Mouse (Mus musculus): ENCODE data around the gene Gm1113. TPM values are rescaled to one million over a fixed set of nuclear protein-coding genes. Genes with fewer than 3 reads are reported as not detected.
A peak's percentile ranks its signal among the peaks of the same experiment; 100 is the strongest.

Gene Gm1113
- polyA plus RNA-seq, 1 experiment from 2014 or later: not detected

GRCm38 (mm10) chr9:35493733-35494092, 24.4 kb downstream of the Gm1113 start:
- Histone ChIP-seq H3K9ac (no peak overlapping the region), H3K27me3 (no peaks in the 10 kb centered on the region), H3K4me1 (peaks cover 15% of the 10 kb centered on the region; the same call in 1 of the 2 replicates), H3K27ac (0 out of 2 replicates have a peak overlapping the region, but pooled peaks have one; percentile 47), H3K36me3 (peaks cover 28% of the 10 kb centered on the region), H3K4me2 (replicated peaks) (no peak overlapping the region), H3K9me3 (no peaks in the 10 kb centered on the region), H3K4me3 (no peak overlapping the region)
- no peak for ATAC-seq (ENCODE audit: insufficient number of reproducible peaks, insufficient read depth, low FRiP score, low TSS enrichment)
- 56% methylated on average over 4 of the region's 4 CpGs for WGBS

DNA sequence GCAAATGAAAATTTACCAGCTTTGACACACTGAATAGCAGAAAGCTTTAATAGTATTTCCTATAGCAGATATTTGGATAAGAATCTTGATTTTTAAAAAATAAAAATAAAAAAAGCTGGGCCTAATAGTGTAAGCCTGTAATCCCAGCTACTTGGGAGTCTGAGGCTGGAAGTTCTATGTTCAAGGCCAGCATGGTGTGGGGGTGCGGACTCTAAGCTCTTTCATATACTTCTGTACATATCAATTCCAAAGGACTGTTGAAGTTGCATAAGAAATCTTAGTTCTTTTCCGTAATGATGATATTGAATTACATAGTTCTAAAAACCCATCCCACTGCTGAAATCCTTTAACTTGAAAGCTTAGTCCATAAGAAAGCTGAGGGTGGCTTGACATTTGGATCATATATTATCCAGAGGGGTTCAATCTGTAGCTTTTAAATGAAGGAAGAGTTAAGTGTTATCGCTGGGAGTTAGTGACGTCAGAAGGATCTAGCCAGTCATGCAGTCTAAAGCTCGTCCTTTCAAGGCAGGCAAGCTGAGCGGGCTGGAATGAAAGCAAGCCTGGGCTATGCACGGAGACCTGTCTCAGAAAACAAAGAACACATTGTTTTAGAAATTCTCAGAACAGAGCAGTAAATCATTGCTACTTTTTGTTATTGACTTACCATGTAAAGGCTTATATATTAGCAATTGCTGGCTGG, 24.9 kb downstream of the Gm1113 start:
- H3K4me1 ChIP-seq: peaks cover 15% of the 10 kb centered on the region; the same call in 1 of the 2 replicates
- H3K4me3 ChIP-seq: no peak overlapping the region
- no peak overlapping the region for H3K9ac ChIP-seq
- no peak overlapping the region for H3K27ac ChIP-seq
- H3K9me3 ChIP-seq: no peaks in the 10 kb centered on the region
- no peaks in the 10 kb centered on the region for H3K27me3 ChIP-seq
- peak; percentile 68 for ATAC-seq (ENCODE audit: insufficient number of reproducible peaks, insufficient read depth, low FRiP score, low TSS enrichment)
- H3K36me3 ChIP-seq: peaks cover 28% of the 10 kb centered on the region
- no peak overlapping the region for H3K4me2 ChIP-seq (replicated peaks)
- WGBS: 33% methylated on average over 7 of the region's 7 CpGs

GRCm38 (mm10) chr9:35491109-35491866, 26.8 kb downstream of the Gm1113 start:
- Histone ChIP-seq H3K4me3 (no peak overlapping the region), H3K9me3 (no peaks in the 10 kb centered on the region), H3K27ac (no peak overlapping the region), H3K27me3 (no peaks in the 10 kb centered on the region), H3K9ac (no peak overlapping the region), H3K36me3 (peaks cover 41% of the 10 kb centered on the region), H3K4me1 (peaks cover 15% of the 10 kb centered on the region; the same call in 1 of the 2 replicates), H3K4me2 (replicated peaks) (no peak overlapping the region)
- no peak for ATAC-seq (ENCODE audit: insufficient number of reproducible peaks, insufficient read depth, low FRiP score, low TSS enrichment)
- 68% methylated on average over 11 of the region's 11 CpGs for WGBS

- 90% methylated on average over 4 of the region's 4 CpGs for WGBS
- Histone ChIP-seq H3K27me3 (no peaks in the 10 kb centered on the region), H3K36me3 (peaks cover 64% of the 10 kb centered on the region), H3K4me1 (peaks cover 6% of the 10 kb centered on the region; the same call in 1 of the 2 replicates), H3K27ac (no peak overlapping the region), H3K9me3 (no peaks in the 10 kb centered on the region), H3K4me2 (replicated peaks) (no peak overlapping the region), H3K9ac (no peak overlapping the region), H3K4me3 (no peak overlapping the region)
- ATAC-seq (ENCODE audit: insufficient number of reproducible peaks, insufficient read depth, low FRiP score, low TSS enrichment): no peak
Measured at GRCm38 (mm10) chr9:35488496-35488895, 29.6 kb downstream of the Gm1113 start.

GRCm38 (mm10) chr9:35486616-35487015, 31.5 kb downstream of the Gm1113 start:
- Histone ChIP-seq H3K4me1 (peaks cover 3% of the 10 kb centered on the region; the same call in 1 of the 2 replicates), H3K27me3 (no peaks in the 10 kb centered on the region), H3K4me2 (replicated peaks) (no peak overlapping the region), H3K4me3 (no peak overlapping the region), H3K9ac (no peak overlapping the region), H3K36me3 (peaks cover 74% of the 10 kb centered on the region), H3K27ac (no peak overlapping the region), H3K9me3 (no peaks in the 10 kb centered on the region)
- ATAC-seq (ENCODE audit: insufficient number of reproducible peaks, insufficient read depth, low FRiP score, low TSS enrichment): no peak
- 80% methylated on average over 13 of the region's 13 CpGs for WGBS

- Histone ChIP-seq H3K9me3 (no peaks in the 10 kb centered on the region), H3K27me3 (no peaks in the 10 kb centered on the region), H3K36me3 (peaks cover 64% of the 10 kb centered on the region), H3K4me3 (no peak overlapping the region), H3K4me2 (replicated peaks) (no peak overlapping the region), H3K4me1 (no peaks in the 10 kb centered on the region), H3K27ac (no peak overlapping the region), H3K9ac (no peak overlapping the region)
- ATAC-seq (ENCODE audit: insufficient number of reproducible peaks, insufficient read depth, low FRiP score, low TSS enrichment): no peak
- WGBS: 92% methylated on average over 3 of the region's 3 CpGs
Measured at GRCm38 (mm10) chr9:35483949-35484348, 34.1 kb downstream of the Gm1113 start.

- Histone ChIP-seq H3K27ac (no peak overlapping the region), H3K36me3 (peaks cover 57% of the 10 kb centered on the region)
Measured at GRCm38 (mm10) chr9:35482014-35482898, 35.8 kb downstream of the Gm1113 start.

GRCm38 (mm10) chr9:35479456-35479855, 38.6 kb downstream of the Gm1113 start:
- no peak for ATAC-seq (ENCODE audit: insufficient number of reproducible peaks, insufficient read depth, low FRiP score, low TSS enrichment)
- H3K4me1 ChIP-seq: no peaks in the 10 kb centered on the region
- H3K27ac ChIP-seq: no peak overlapping the region
- no peak overlapping the region for H3K9ac ChIP-seq
- H3K4me2 ChIP-seq (replicated peaks): no peak overlapping the region
- H3K27me3 ChIP-seq: no peaks in the 10 kb centered on the region
- H3K36me3 ChIP-seq: peaks cover 49% of the 10 kb centered on the region
- H3K9me3 ChIP-seq: no peaks in the 10 kb centered on the region
- WGBS: 96% methylated on average over 6 of the region's 6 CpGs
- no peak overlapping the region for H3K4me3 ChIP-seq

More at GRCm38 (mm10) chr9:35482014-35482898, 35.8 kb downstream of the Gm1113 start:
- no peaks in the 10 kb centered on the region for H3K4me1 ChIP-seq
- no peaks in the 10 kb centered on the region for H3K9me3 ChIP-seq
- ATAC-seq (ENCODE audit: insufficient number of reproducible peaks, insufficient read depth, low FRiP score, low TSS enrichment): no peak
- H3K4me3 ChIP-seq: no peak overlapping the region
- H3K4me2 ChIP-seq (replicated peaks): no peak overlapping the region
- WGBS: 72% methylated on average over 13 of the region's 13 CpGs
- no peak overlapping the region for H3K9ac ChIP-seq
- H3K27me3 ChIP-seq: no peaks in the 10 kb centered on the region

DNA sequence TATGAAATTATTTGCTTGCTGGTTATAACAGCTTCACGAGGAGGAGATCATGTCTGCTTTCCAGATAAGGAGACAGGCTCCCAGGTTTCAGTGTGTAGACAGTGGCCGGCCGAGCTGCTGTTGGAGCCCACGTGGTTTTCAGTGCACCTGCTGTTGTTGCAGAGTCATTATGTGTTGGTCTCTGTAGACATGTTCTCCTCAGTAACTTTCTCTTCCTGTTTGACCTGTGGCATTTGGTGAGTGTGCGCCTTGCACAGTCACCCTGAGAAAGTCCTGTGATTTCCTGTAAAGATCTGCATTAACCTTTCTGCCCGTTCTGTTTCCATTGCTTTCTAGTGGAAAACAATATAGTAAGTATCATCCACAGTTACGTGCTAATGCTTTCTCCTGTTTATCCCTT, 42.7 kb downstream of the Gm1113 start:
- 93% methylated on average over 7 of the region's 7 CpGs for WGBS

GRCm38 (mm10) chr9:35474104-35474724, 43.9 kb downstream of the Gm1113 start:
- Histone ChIP-seq H3K4me1 (no peaks in the 10 kb centered on the region), H3K9ac (no peak overlapping the region), H3K36me3 (peaks cover 64% of the 10 kb centered on the region), H3K27me3 (no peaks in the 10 kb centered on the region), H3K27ac (no peak overlapping the region), H3K4me3 (no peak overlapping the region), H3K4me2 (replicated peaks) (no peak overlapping the region), H3K9me3 (no peaks in the 10 kb centered on the region)
- WGBS: 87% methylated on average over 10 of the region's 10 CpGs
- no peak for ATAC-seq (ENCODE audit: insufficient number of reproducible peaks, insufficient read depth, low FRiP score, low TSS enrichment)

More for the DNA sequence above, 42.7 kb downstream of the Gm1113 start:
- H3K27me3 ChIP-seq: no peaks in the 10 kb centered on the region
- H3K4me1 ChIP-seq: no peaks in the 10 kb centered on the region
- no peak overlapping the region for H3K4me3 ChIP-seq
- no peak for ATAC-seq (ENCODE audit: insufficient number of reproducible peaks, insufficient read depth, low FRiP score, low TSS enrichment)
- H3K36me3 ChIP-seq: peaks cover 60% of the 10 kb centered on the region
- no peak overlapping the region for H3K4me2 ChIP-seq (replicated peaks)
- no peak overlapping the region for H3K9ac ChIP-seq
- H3K9me3 ChIP-seq: no peaks in the 10 kb centered on the region
- no peak overlapping the region for H3K27ac ChIP-seq

DNA sequence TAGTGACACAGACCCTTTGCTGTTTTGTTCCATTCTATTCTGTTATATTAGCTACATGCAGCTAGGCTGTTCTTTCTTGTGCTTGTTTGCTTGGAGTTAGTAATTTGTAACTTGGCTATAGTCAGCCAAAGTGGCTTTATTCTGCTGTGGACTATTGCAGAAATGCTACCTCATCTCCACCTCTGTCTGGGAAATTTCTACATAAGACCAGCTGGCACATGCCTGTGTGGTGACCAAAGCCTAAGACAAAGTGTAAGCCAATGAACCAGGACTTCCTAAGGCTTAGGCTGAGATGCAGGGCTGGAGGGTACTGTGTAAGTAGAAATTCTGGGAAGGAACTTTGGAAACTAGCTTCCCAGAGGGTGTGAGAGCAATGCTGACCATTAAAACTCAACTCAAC, 49.2 kb downstream of the Gm1113 start:
- H3K4me1 ChIP-seq: no peaks in the 10 kb centered on the region
- peaks cover 50% of the 10 kb centered on the region for H3K36me3 ChIP-seq
- H3K27ac ChIP-seq: no peak overlapping the region
- H3K9ac ChIP-seq: no peak overlapping the region
- H3K4me2 ChIP-seq (replicated peaks): no peak overlapping the region
- ATAC-seq (ENCODE audit: insufficient number of reproducible peaks, insufficient read depth, low FRiP score, low TSS enrichment): no peak
- H3K4me3 ChIP-seq: no peak overlapping the region
- H3K27me3 ChIP-seq: no peaks in the 10 kb centered on the region
- H3K9me3 ChIP-seq: no peaks in the 10 kb centered on the region

Measured in embryonic facial prominence, embryonic 12.5 days (tissue).